Mouse (Mus musculus) midbrain, embryonic 14.5 days (tissue): ENCODE measurements at regions not wholly inside any gene's neighbourhood (a gene's known extent, or its start where the extent isn't known, plus 50 kb on each side); places are given as distances from the start of the nearest gene placed in this dataset.

Source experiments
- ATAC-seq: fragments of 200-750 bp; cut with Nextera tagmentation; 2 replicates; pipeline ENCODE4 v1.8.0; 2017; ENCODE audit warnings: moderate number of reproducible peaks, moderate library complexity; ENCODE audit not compliant: low FRiP score, low TSS enrichment
- DNase-seq: peaks from one replicate; pipeline ENCODE4 v3.0.0-alpha.2; 2015
- H3K27ac ChIP-seq: fragments of 300-500 bp; sonication (generic); replicated peaks from 2 replicates; pipeline ENCODE4 v1.5.1; 2014; ENCODE audit warnings: mild to moderate bottlenecking, low read depth, low read length, moderate library complexity
- H3K27me3 ChIP-seq: fragments of 300-500 bp; sonication (generic); 2 replicates; pipeline ENCODE4 v1.6.1; 2014; ENCODE audit warnings: low read length, control low read depth, mixed read lengths; ENCODE audit not compliant: control insufficient read depth, insufficient read depth
- H3K36me3 ChIP-seq: fragments of 300-500 bp; sonication (generic); 2 replicates; pipeline ENCODE4 v1.6.1; 2014; ENCODE audit warnings: low read length, control low read depth; ENCODE audit not compliant: control insufficient read depth, insufficient read depth
- H3K4me1 ChIP-seq: fragments of 300-500 bp; sonication (generic); 2 replicates; pipeline ENCODE4 v1.6.1; 2014; ENCODE audit warnings: mild to moderate bottlenecking, antibody characterized with exemption, low read length, control low read depth; ENCODE audit not compliant: control insufficient read depth, insufficient read depth
- H3K4me2 ChIP-seq: fragments of 300-500 bp; sonication (generic); 2 replicates; pipeline ENCODE4 v1.6.1; 2014; ENCODE audit warnings: mild to moderate bottlenecking, low read length, moderate library complexity
- H3K4me3 ChIP-seq: fragments of 300-500 bp; sonication (generic); replicated peaks from 2 replicates; pipeline ENCODE4 v1.5.1; 2014; ENCODE audit warnings: low read depth, low read length
- H3K9ac ChIP-seq: fragments of 300-500 bp; sonication (generic); replicated peaks from 2 replicates; pipeline ENCODE4 v1.6.1; 2014; ENCODE audit warnings: mild to moderate bottlenecking, low read length, moderate library complexity
- H3K9me3 ChIP-seq: fragments of 300-500 bp; sonication (generic); 2 replicates; pipeline ENCODE4 v1.6.1; 2016; ENCODE audit warnings: low read length, control low read depth, mixed read lengths; ENCODE audit not compliant: control insufficient read depth
- WGBS: fragments of 180-500 bp; shearing (Covaris S2); extraction: QIAGEN DNeasy Blood & Tissue Kit; methylation state at CpG from one replicate; pipeline ENCODE4 v1.1.7; 2014; 5-methylcytosine and 5-hydroxymethylcytosine counted together

DNA sequence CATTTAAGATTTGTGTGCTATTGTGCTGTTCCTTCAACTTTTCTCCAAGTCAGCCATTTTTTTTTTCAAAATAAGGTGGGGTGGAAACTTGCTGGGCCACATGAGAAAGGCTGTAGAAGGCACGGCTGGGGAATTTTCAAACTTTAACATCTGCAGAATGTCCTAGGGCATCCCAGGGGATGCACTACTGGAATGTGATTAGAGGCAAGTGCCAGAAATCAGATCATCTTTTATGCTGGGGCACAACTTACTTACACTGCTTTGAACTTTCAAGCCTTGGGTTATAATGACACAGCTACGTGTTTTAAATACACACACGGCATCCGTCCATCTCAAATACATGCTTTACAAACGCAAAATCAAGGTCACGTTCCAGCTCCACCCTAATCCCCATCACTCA lies 463.0 kb downstream of the Pik3r1 start:
- H3K36me3 ChIP-seq = no peaks in the 10 kb centered on the region
- H3K4me2 ChIP-seq = no peak overlapping the region
- H3K27ac ChIP-seq = no peak overlapping the region
- no peak overlapping the region for H3K9ac ChIP-seq
- WGBS = 66% methylated on average over 6 of the region's 6 CpGs
- H3K4me3 ChIP-seq = no peak overlapping the region
- no peaks in the 10 kb centered on the region for H3K9me3 ChIP-seq
- H3K4me1 ChIP-seq = no peaks in the 10 kb centered on the region
- ATAC-seq (no peak), DNase-seq (no peak)
- no peaks in the 10 kb centered on the region for H3K27me3 ChIP-seq

- ATAC-seq (no peak), DNase-seq (no peak)
- Histone ChIP-seq H3K4me1 (no peaks in the 10 kb centered on the region), H3K4me3 (no peak overlapping the region), H3K27me3 (no peaks in the 10 kb centered on the region), H3K27ac (no peak overlapping the region), H3K36me3 (no peaks in the 10 kb centered on the region), H3K4me2 (no peak overlapping the region), H3K9me3 (no peaks in the 10 kb centered on the region), H3K9ac (no peak overlapping the region)
- WGBS = 80% methylated on average over 2 of the region's 2 CpGs
These were observed 466.7 kb downstream of the Pik3r1 start for GRCm38 (mm10) chr13:101301361-101301760.

DNA sequence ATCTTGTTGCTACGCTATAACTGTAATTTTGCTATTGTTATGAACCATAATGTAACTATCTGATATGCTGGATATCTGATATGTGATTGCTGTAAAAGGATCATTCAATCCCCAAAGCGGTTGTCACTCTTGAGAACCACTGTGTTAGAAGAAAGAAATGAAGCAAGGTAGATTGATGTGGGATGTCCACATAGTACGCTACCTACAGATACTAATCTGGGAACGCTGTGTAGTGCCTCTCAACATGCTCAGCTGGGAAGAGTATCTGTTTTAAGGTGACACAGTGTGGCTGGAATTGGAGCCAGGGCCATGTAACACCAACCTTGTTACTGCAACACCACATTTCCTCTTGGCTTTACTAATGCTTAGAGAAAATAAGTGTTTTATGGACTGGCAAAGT lies 456.2 kb upstream of the Slc30a5 start:
- WGBS = 94% methylated on average over 4 of the region's 4 CpGs
- no peaks in the 10 kb centered on the region for H3K27me3 ChIP-seq
- H3K9ac ChIP-seq = no peak overlapping the region
- no peaks in the 10 kb centered on the region for H3K36me3 ChIP-seq
- no peak for ATAC-seq
- no peaks in the 10 kb centered on the region for H3K9me3 ChIP-seq
- H3K4me3 ChIP-seq = no peak overlapping the region
- peaks cover 7% of the 10 kb centered on the region; the same call in 1 of the 2 replicates for H3K4me1 ChIP-seq
- H3K27ac ChIP-seq = no peak overlapping the region
- no peak for DNase-seq
- H3K4me2 ChIP-seq = no peak overlapping the region

DNA sequence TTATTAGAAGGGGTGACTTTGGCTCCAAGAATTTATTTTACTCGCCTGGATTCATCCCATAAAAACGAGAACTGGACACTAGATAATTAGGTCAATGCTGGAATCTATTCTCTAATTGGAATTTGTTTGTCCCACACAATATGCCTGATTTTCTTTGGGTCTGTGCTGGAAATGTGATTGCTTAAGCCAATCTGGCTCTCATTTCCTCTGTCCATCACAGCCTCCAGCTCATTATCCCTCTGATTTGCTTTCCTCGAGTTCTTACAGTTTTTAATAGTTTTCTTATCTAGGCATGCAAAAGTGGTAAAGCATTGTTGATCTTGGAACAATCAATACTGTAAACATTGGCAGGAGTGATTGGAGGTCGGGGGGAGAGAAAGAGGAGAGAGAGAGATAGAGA lies 453.9 kb upstream of the Slc30a5 start:
- Histone ChIP-seq H3K36me3 (no peaks in the 10 kb centered on the region), H3K4me3 (no peak overlapping the region), H3K27me3 (no peaks in the 10 kb centered on the region), H3K9ac (no peak overlapping the region), H3K4me2 (no peak overlapping the region), H3K4me1 (peaks cover 7% of the 10 kb centered on the region; the same call in 1 of the 2 replicates), H3K27ac (no peak overlapping the region), H3K9me3 (no peaks in the 10 kb centered on the region)
- ATAC-seq (no peak), DNase-seq (no peak)
- WGBS = 72% methylated on average over 4 of the region's 4 CpGs

GRCm38 (mm10) chr13:101286029-101286917 lies 453.0 kb upstream of the Slc30a5 start:
- Histone ChIP-seq H3K27me3 (no peaks in the 10 kb centered on the region), H3K9me3 (no peaks in the 10 kb centered on the region), H3K4me1 (peaks cover 7% of the 10 kb centered on the region; the same call in 1 of the 2 replicates), H3K4me3 (no peak overlapping the region), H3K27ac (peak overlapping the region; percentile 28; the same call in 1 of the 2 replicates), H3K9ac (no peak overlapping the region), H3K4me2 (no peak overlapping the region), H3K36me3 (no peaks in the 10 kb centered on the region)
- DNase-seq = peak; percentile 32
- ATAC-seq = no peak
- 51% methylated on average over 15 of the region's 15 CpGs for whole genome bisulfite sequencing

DNA sequence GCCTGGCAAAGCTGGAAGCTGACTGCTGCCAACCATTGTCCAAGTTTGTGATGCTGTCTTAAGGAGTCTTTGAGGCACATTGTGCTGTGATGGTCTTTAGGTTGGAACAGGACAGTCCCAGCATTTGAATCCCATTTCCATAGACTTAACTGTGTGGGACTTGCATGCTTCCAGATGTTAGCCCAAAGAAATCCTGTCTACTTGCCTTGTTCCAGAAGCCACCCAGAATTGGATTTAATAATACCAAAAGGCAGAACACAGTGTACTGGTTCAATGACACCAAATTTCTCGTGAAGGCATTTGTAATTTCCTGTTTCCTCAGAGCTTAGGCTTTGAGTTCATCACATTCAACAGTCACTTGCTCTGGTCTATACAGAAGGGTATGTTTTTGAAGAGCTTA lies 444.9 kb upstream of the Slc30a5 start:
- no peaks in the 10 kb centered on the region for H3K27me3 ChIP-seq
- WGBS = 73% methylated on average over 1 of the region's 1 CpGs
- H3K4me1 ChIP-seq = no peaks in the 10 kb centered on the region
- ATAC-seq (no peak), DNase-seq (no peak)
- H3K9me3 ChIP-seq = no peaks in the 10 kb centered on the region
- no peak overlapping the region for H3K9ac ChIP-seq
- no peaks in the 10 kb centered on the region for H3K36me3 ChIP-seq
- H3K4me3 ChIP-seq = no peak overlapping the region
- H3K27ac ChIP-seq = no peak overlapping the region
- no peak overlapping the region for H3K4me2 ChIP-seq

GRCm38 (mm10) chr13:101276766-101277165 lies 443.5 kb upstream of the Slc30a5 start:
- H3K9ac ChIP-seq = no peak overlapping the region
- WGBS = 96% methylated on average over 2 of the region's 2 CpGs
- H3K27ac ChIP-seq = no peak overlapping the region

GRCm38 (mm10) chr13:101274470-101275141 lies 441.4 kb upstream of the Slc30a5 start:
- no peaks in the 10 kb centered on the region for H3K36me3 ChIP-seq
- no peak overlapping the region for H3K27ac ChIP-seq
- 73% methylated on average over 7 of the region's 7 CpGs for WGBS
- no peaks in the 10 kb centered on the region for H3K4me1 ChIP-seq
- no peak overlapping the region for H3K4me3 ChIP-seq
- H3K9me3 ChIP-seq = no peaks in the 10 kb centered on the region
- no peak overlapping the region for H3K9ac ChIP-seq
- no peak overlapping the region for H3K4me2 ChIP-seq
- ATAC-seq (no peak), DNase-seq (no peak)
- no peaks in the 10 kb centered on the region for H3K27me3 ChIP-seq

More at GRCm38 (mm10) chr13:101276766-101277165, 443.5 kb upstream of the Slc30a5 start:
- Histone ChIP-seq H3K9me3 (no peaks in the 10 kb centered on the region), H3K27me3 (no peaks in the 10 kb centered on the region), H3K4me1 (no peaks in the 10 kb centered on the region), H3K4me2 (no peak overlapping the region), H3K4me3 (no peak overlapping the region), H3K36me3 (no peaks in the 10 kb centered on the region)
- ATAC-seq (no peak), DNase-seq (no peak)
